Mouse (Mus musculus) G1E (cell line): ENCODE data around the gene Zfp637. TPM values are rescaled to one million over a fixed set of nuclear protein-coding genes. Genes with fewer than 3 reads are reported as not detected.
A peak's percentile ranks its signal among the peaks of the same experiment; 100 is the strongest.

ENCODE experiments used
- ATAC-seq: 2 replicates; pipeline ENCODE4 v1.8.0; 2016; ENCODE audit warnings: mild to moderate bottlenecking; ENCODE audit not compliant: insufficient number of reproducible peaks, poor library complexity, low FRiP score, severe bottlenecking; ENCODE audit errors: extremely low read depth
- DNase-seq: peaks from one replicate; pipeline ENCODE4 v3.0.0; 2012; ENCODE audit warnings: low spot score
- H3K27me3 ChIP-seq: 2 replicates; pipeline ENCODE4 v1.6.1; 2012; ENCODE audit warnings: mild to moderate bottlenecking, low read length, inconsistent platforms; ENCODE audit not compliant: insufficient read depth
- H3K36me3 ChIP-seq: replicated peaks from 2 replicates; pipeline ENCODE3; 2012; ENCODE audit warnings: mild to moderate bottlenecking, inconsistent platforms
- H3K4me1 ChIP-seq: 2 replicates; pipeline ENCODE4 v1.6.1; 2012; ENCODE audit warnings: low read depth, low read length, inconsistent platforms, mixed read lengths; ENCODE audit not compliant: insufficient read depth
- H3K4me3 ChIP-seq: 2 replicates; pipeline ENCODE4 v1.5.1; 2012; ENCODE audit warnings: low read depth, mild to moderate bottlenecking, inconsistent platforms, low read length, moderate library complexity, mixed read lengths
- H3K9me3 ChIP-seq: replicated peaks from 2 replicates; pipeline ENCODE4 v1.6.1; 2012; ENCODE audit warnings: inconsistent platforms
- CTCF ChIP-seq: IDR thresholded peaks from 2 replicates; pipeline ENCODE4 v1.5.1; 2012; ENCODE audit warnings: low read depth, low read length, inconsistent platforms, mixed read lengths
- GATA1 ChIP-seq: IDR thresholded peaks from 2 replicates; pipeline ENCODE4 v1.6.1; 2012; ENCODE audit warnings: borderline replicate concordance, low read length, inconsistent platforms, mixed read lengths
- GATA2 ChIP-seq: IDR thresholded peaks from 2 replicates; pipeline ENCODE4 v1.6.1; 2012; ENCODE audit warnings: low read depth, low read length, inconsistent platforms, borderline replicate concordance
- POLR2AphosphoS5 ChIP-seq: IDR thresholded peaks from 2 replicates; pipeline ENCODE4 v1.6.1; 2012; ENCODE audit warnings: low read depth, low read length, inconsistent platforms; ENCODE audit not compliant: insufficient replicate concordance
- TAL1 ChIP-seq: conservative IDR thresholded peaks from 2 replicates; pipeline ENCODE4 v1.6.1; 2012; ENCODE audit warnings: low read depth, low read length, inconsistent platforms, mixed read lengths
- polyA plus RNA-seq: library from polyadenylated mRNA; stranded (reverse); fragments of >175 nt; gene quantifications from 2 replicates; pipeline ENCODE4 v1.2.3, GENCODE M21; 2012
- total RNA-seq, 2 experiments: library from RNA; stranded (forward) in 1 of 2; stranded (reverse) in 1 of 2; fragments of 200-1000 nt in 1 of 2; fragments of >200 nt in 1 of 2; fragmentation: Nextera tagmentation in 1 of 2; gene quantifications; 2 replicates each; pipeline ENCODE4 v1.2.3; 2014 to 2017

Gene Zfp637
- total and polyA plus RNA-seq, 3 experiments = 19.4 to 46.6 (median 35.7) TPM

DNA sequence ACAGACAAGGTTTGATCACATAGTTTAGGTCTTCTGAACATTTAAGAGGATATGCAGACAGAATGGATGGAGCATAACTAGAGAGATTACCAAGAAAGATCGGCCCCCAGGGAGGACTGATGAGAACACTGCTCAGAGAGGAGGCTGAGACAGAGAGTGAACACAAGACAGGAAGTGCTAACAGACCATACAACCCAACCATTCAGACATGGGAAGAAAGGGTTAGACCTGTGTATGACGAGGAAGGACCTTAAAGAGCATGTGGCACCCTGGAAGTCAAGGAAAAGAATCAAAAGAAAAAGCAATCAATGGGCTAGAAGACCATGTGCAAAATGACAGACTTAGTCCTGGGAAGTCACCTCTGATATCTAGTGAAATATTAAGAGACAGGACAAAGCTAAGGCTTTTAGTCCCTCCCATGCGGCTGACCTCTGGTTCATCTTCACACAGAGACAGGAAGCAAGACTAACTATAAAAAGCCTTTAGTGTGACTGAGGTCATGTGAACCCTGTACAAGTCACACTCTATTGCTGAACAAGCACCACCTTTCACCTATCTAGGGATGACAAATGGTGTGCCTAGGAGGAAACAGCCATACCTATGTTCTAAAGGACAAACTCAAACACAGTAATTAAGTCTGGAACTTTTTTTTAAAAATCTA, 33.8 kb downstream of the Zfp637 start:
- TF ChIP-seq TAL1 (no peak), GATA2 (no peak)
- Histone ChIP-seq H3K4me3 (no peak overlapping the region), H3K27me3 (no peaks in the 10 kb centered on the region), H3K4me1 (peaks cover 12% of the 10 kb centered on the region), H3K36me3 (peaks cover 26% of the 10 kb centered on the region), H3K9me3 (no peaks in the 10 kb centered on the region)
- ATAC-seq (no peak), DNase-seq (no peak)

GRCm38 (mm10) chr6:117878700-117879407, 37.9 kb downstream of the Zfp637 start:
- Histone ChIP-seq H3K4me3 (peak overlapping the region; percentile 78), H3K4me1 (peaks cover 42% of the 10 kb centered on the region), H3K9me3 (no peaks in the 10 kb centered on the region), H3K36me3 (peaks cover 3% of the 10 kb centered on the region), H3K27me3 (no peaks in the 10 kb centered on the region)
- DNase-seq = peak; percentile 80
- ATAC-seq = peak; percentile 54
- no peak for TF ChIP-seq GATA2
- TF ChIP-seq TAL1 = no peak
- TF ChIP-seq GATA1 = no peak

- Histone ChIP-seq H3K9me3 (no peaks in the 10 kb centered on the region), H3K36me3 (peaks cover 8% of the 10 kb centered on the region), H3K4me3 (peak overlapping the region; percentile 78), H3K4me1 (peaks cover 43% of the 10 kb centered on the region), H3K27me3 (no peaks in the 10 kb centered on the region)
- DNase-seq (peak; percentile 86), ATAC-seq (peak; percentile 73)
- TF ChIP-seq GATA2 = no peak
- TF ChIP-seq CTCF = peak; percentile 83
- TF ChIP-seq POLR2AphosphoS5 = 0 out of 2 replicates have a peak, but pooled peaks have one; percentile 38
- no peak for TF ChIP-seq GATA1
- TF ChIP-seq TAL1 = no peak
Measured at GRCm38 (mm10) chr6:117879408-117880115, 38.6 kb downstream of the Zfp637 start.

- no peak for ATAC-seq
Measured at GRCm38 (mm10) chr6:117880394-117880838, 39.4 kb downstream of the Zfp637 start.

DNA sequence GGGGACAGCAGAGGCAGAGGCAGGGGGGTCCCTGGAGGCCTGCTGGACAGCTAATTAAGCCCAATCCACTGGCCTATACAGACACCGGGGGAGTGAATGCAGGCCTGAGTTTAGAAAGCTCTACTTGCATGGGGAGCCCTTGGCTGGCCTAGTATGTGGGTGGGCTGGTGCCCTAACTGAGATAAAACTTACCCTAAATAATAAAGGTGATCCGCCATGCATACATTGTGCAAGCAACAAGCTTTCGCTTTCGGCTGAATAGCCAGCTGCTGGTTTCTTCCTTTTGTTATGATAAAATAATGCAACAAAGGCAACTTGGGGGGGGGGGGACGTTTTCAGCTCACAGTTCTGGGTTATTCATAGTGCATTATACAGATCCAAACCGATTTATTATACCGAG, 40.2 kb downstream of the Zfp637 start:
- H3K4me3 ChIP-seq = peak overlapping the region; percentile 64; the same call in 1 of the 2 replicates
- peaks cover 44% of the 10 kb centered on the region for H3K4me1 ChIP-seq
- no peak for DNase-seq
- H3K9me3 ChIP-seq = no peaks in the 10 kb centered on the region
- peaks cover 8% of the 10 kb centered on the region for H3K36me3 ChIP-seq
- ATAC-seq = no peak
- H3K27me3 ChIP-seq = no peaks in the 10 kb centered on the region
- TF ChIP-seq CTCF (no peak), GATA2 (no peak), POLR2AphosphoS5 (no peak), TAL1 (no peak), GATA1 (no peak)

More at GRCm38 (mm10) chr6:117880394-117880838, 39.4 kb downstream of the Zfp637 start:
- no peaks in the 10 kb centered on the region for H3K9me3 ChIP-seq
- H3K36me3 ChIP-seq = peaks cover 8% of the 10 kb centered on the region
- no peak for DNase-seq
- no peaks in the 10 kb centered on the region for H3K27me3 ChIP-seq
- H3K4me1 ChIP-seq = peaks cover 41% of the 10 kb centered on the region
- no peak for TF ChIP-seq GATA1
- TF ChIP-seq TAL1 = no peak
- TF ChIP-seq POLR2AphosphoS5 = peak; percentile 29; the same call in 1 of the 2 replicates
- no peak for TF ChIP-seq GATA2
- no peak for TF ChIP-seq CTCF
- peak overlapping the region; percentile 78 for H3K4me3 ChIP-seq

DNA sequence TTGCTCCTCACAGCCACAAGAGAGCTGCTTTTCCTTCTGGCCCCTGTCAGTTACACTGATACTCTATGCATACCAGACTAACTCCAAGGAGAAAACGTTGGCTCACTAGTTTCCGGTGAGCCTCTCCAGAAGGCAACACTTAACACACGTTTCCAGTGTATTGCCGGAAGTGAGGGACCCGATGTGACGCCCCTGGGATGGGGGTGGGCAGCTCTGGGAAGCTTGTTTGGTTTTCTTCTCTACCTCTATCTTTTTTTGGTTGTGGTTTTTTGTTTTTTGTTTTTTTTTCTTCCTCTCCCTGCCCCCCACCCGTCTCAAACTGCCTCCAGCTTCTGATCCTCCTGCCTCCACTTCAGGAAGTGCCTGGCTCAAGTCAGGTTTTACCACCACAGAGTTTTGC, 41.0 kb downstream of the Zfp637 start:
- Histone ChIP-seq H3K9me3 (no peaks in the 10 kb centered on the region), H3K4me3 (peak overlapping the region; percentile 64; the same call in 1 of the 2 replicates), H3K36me3 (peaks cover 8% of the 10 kb centered on the region), H3K27me3 (no peaks in the 10 kb centered on the region), H3K4me1 (peaks cover 48% of the 10 kb centered on the region)
- no peak for TF ChIP-seq TAL1
- TF ChIP-seq GATA1 = no peak
- ATAC-seq (peak; percentile 24), DNase-seq (no peak)
